Mouse (Mus musculus) heart, postnatal 36 days (tissue): ENCODE results near the gene Snapc1. TPM values are rescaled to one million over a fixed set of nuclear protein-coding genes. Genes with fewer than 3 reads are reported as not detected.

Experiments
- DNase-seq, 2 experiments: peaks; one replicate each; pipeline ENCODE4 v3.0.0; 2021 to 2022
- intact Hi-C: fragments of 180-260 bp; cut with DNase I; formaldehyde crosslinking; loops from one replicate; pipeline ENCODE4 v1.15.1; 2025
- total RNA-seq, 2 experiments: library from RNA; stranded (reverse); gene quantifications; 2 replicates each; pipeline ENCODE4 v1.2.3; 2021

Snapc1 gene
- total RNA-seq, 2 experiments from 2014 or later: 8.8 to 13.4 TPM

GRCm38 (mm10) chr12:73988393-73989008 lies 24.2 kb downstream of the Snapc1 start:
- intact Hi-C loops: loop anchor here (10.0 kb wide), 1 partner anchor 284 kb away; no protein-coding TSS in a partner anchor
- no peak for DNase-seq

- DNase-seq: peak; percentile 49 to 65
- intact Hi-C loops: loop anchor here (10.0 kb wide), 1 partner anchor 285 kb away; no protein-coding TSS in a partner anchor
Observed at GRCm38 (mm10) chr12:73989594-73989993, 25.3 kb downstream of the Snapc1 start.

- intact Hi-C loops: no loop called here
Observed at GRCm38 (mm10) chr12:73996906-73997296, 32.6 kb downstream of the Snapc1 start.

GRCm38 (mm10) chr12:73997297-73998127 lies 33.2 kb downstream of the Snapc1 start, which contains the start of gene Syt16:
TSS of gene Syt16 (plus strand) at chr12:73997661.
- intact Hi-C loops: no loop called here
- DNase-seq: no peak

More at GRCm38 (mm10) chr12:73996906-73997296, 32.6 kb downstream of the Snapc1 start:
- DNase-seq: no peak

- no peak for DNase-seq
- intact Hi-C loops: no loop called here
Observed at GRCm38 (mm10) chr12:73998128-73998456, 33.8 kb downstream of the Snapc1 start.

- intact Hi-C loops: no loop called here
- no peak for DNase-seq
Observed at GRCm38 (mm10) chr12:74002449-74002848, 38.2 kb downstream of the Snapc1 start.

- intact Hi-C loops: no loop called here
- DNase-seq: peak; percentile 22 to 37
Observed at GRCm38 (mm10) chr12:74009448-74009911, 45.2 kb downstream of the Snapc1 start.

GRCm38 (mm10) chr12:74013739-74014138 lies 49.5 kb downstream of the Snapc1 start:
- intact Hi-C loops: loop anchor here (1.0 to 5.0 kb wide), 3 partner anchors 279 to 451 kb away; no protein-coding TSS in a partner anchor
- DNase-seq: peak; percentile 84 to 92

GRCm38 (mm10) chr12:74014739-74015270 lies 50.5 kb downstream of the Snapc1 start:
- intact Hi-C loops: loop anchor here (5.0 kb wide), 2 partner anchors 277 to 453 kb away; no protein-coding TSS in a partner anchor
- DNase-seq: peak; percentile 28 to 59

- no peak for DNase-seq
- intact Hi-C loops: no loop called here
Observed at GRCm38 (mm10) chr12:74015491-74015890, 51.2 kb downstream of the Snapc1 start.

GRCm38 (mm10) chr12:74023260-74023659 lies 59.0 kb downstream of the Snapc1 start:
- no peak for DNase-seq
- intact Hi-C loops: no loop called here

- intact Hi-C loops: no loop called here
- no peak for DNase-seq
Observed at GRCm38 (mm10) chr12:74024912-74025311, 60.6 kb downstream of the Snapc1 start.

Other genes starting within 250 kb of the Snapc1 start
- gene Hif1a, start 63.1 kb upstream of the Snapc1 start, total RNA-seq: 10 to 100 TPM; 53.0 to 55.9 TPM
- gene Gm49321, start 26.8 kb upstream of the Snapc1 start, total RNA-seq: 1 to 10 TPM; 3.7 to 7.0 TPM
- gene Syt16, start 33.2 kb downstream of the Snapc1 start, total RNA-seq: not detected